Mouse (Mus musculus) hindbrain, embryonic 16.5 days (tissue): ENCODE data around the gene Otud7b. TPM values are rescaled to one million over a fixed set of nuclear protein-coding genes. Genes with fewer than 3 reads are reported as not detected.
A peak's percentile ranks its signal among the peaks of the same experiment; 100 is the strongest.

ENCODE experiments used
- ATAC-seq: fragments of 200-750 bp; cut with Nextera tagmentation; 2 replicates; pipeline ENCODE4 v1.8.0; 2017; ENCODE audit warnings: moderate TSS enrichment, moderate library complexity
- H3K27ac ChIP-seq: fragments of 300-500 bp; sonication (generic); 2 replicates; pipeline ENCODE4 v1.5.1; 2014; ENCODE audit warnings: low read depth, mild to moderate bottlenecking, control low read depth, low read length, moderate library complexity
- H3K27me3 ChIP-seq: fragments of 300-500 bp; sonication (generic); replicated peaks from 2 replicates; pipeline ENCODE4 v1.6.1; 2014; ENCODE audit warnings: low read length; ENCODE audit not compliant: control insufficient read depth, insufficient read depth
- H3K36me3 ChIP-seq: fragments of 300-500 bp; sonication (generic); 2 replicates; pipeline ENCODE4 v1.6.1; 2014; ENCODE audit warnings: mild to moderate bottlenecking, low read length, moderate library complexity, mixed read lengths; ENCODE audit not compliant: control insufficient read depth, insufficient read depth
- H3K4me1 ChIP-seq: fragments of 300-500 bp; sonication (generic); 2 replicates; pipeline ENCODE4 v1.6.1; 2014; ENCODE audit warnings: low read depth, low read length; ENCODE audit not compliant: control insufficient read depth, insufficient read depth
- H3K4me2 ChIP-seq: fragments of 300-500 bp; sonication (generic); 2 replicates; pipeline ENCODE4 v1.6.1; 2014; ENCODE audit warnings: mild to moderate bottlenecking, low read length, control low read depth, moderate library complexity
- H3K4me3 ChIP-seq: fragments of 300-500 bp; sonication (generic); 2 replicates; pipeline ENCODE4 v1.5.1; 2014; ENCODE audit warnings: mild to moderate bottlenecking, low read length, control low read depth, moderate library complexity
- H3K9ac ChIP-seq: fragments of 300-500 bp; sonication (generic); 2 replicates; pipeline ENCODE4 v1.6.1; 2014; ENCODE audit warnings: low read depth, mild to moderate bottlenecking, control low read depth, low read length, moderate library complexity
- H3K9me3 ChIP-seq: fragments of 300-500 bp; sonication (generic); 2 replicates; pipeline ENCODE4 v1.6.1; 2014; ENCODE audit warnings: mild to moderate bottlenecking, low read length, moderate library complexity; ENCODE audit not compliant: control insufficient read depth
- WGBS: fragments of 180-500 bp; shearing (Covaris S2); extraction: QIAGEN DNeasy Blood & Tissue Kit; methylation state at CpG from one replicate; pipeline ENCODE4 v1.1.7; 2014; 5-methylcytosine and 5-hydroxymethylcytosine counted together
- polyA plus RNA-seq: library from polyadenylated mRNA; unstranded; fragments of >200 nt; fragmentation: Nextera tagmentation; extraction: Ambion mirVana; gene quantifications from 2 replicates; pipeline ENCODE4 v1.2.1, GENCODE M21; 2015

Otud7b gene
- polyA plus RNA-seq, 1 experiment from 2014 or later: 8.7 TPM

DNA sequence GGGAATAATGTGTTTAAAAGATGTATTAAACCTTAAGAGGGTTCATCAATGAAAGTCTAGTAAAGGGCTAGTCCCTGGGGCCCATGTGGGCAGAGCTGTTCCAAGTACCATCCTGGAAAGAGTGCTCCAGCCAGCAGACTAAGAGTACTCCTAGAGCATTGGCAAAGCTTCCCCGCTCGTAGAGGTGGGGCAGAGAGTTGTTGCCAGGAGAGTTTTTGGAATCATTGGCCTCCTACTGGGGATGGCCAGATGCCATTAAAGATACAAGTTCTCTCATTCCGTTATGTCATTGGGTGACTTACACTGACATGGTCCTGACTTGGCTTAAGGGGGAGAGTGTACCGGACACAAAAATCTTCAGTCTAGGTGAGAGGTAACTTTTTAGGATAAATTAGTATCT lies 75.2 kb downstream of the Otud7b start:
- Histone ChIP-seq H3K27ac (no peak overlapping the region), H3K36me3 (peaks cover 27% of the 10 kb centered on the region), H3K9ac (no peak overlapping the region), H3K27me3 (no peaks in the 10 kb centered on the region), H3K4me3 (no peak overlapping the region), H3K4me2 (no peak overlapping the region), H3K9me3 (no peaks in the 10 kb centered on the region), H3K4me1 (peaks cover 18% of the 10 kb centered on the region)
- WGBS: 53% methylated on average over 4 of the region's 4 CpGs
- no peak for ATAC-seq

DNA sequence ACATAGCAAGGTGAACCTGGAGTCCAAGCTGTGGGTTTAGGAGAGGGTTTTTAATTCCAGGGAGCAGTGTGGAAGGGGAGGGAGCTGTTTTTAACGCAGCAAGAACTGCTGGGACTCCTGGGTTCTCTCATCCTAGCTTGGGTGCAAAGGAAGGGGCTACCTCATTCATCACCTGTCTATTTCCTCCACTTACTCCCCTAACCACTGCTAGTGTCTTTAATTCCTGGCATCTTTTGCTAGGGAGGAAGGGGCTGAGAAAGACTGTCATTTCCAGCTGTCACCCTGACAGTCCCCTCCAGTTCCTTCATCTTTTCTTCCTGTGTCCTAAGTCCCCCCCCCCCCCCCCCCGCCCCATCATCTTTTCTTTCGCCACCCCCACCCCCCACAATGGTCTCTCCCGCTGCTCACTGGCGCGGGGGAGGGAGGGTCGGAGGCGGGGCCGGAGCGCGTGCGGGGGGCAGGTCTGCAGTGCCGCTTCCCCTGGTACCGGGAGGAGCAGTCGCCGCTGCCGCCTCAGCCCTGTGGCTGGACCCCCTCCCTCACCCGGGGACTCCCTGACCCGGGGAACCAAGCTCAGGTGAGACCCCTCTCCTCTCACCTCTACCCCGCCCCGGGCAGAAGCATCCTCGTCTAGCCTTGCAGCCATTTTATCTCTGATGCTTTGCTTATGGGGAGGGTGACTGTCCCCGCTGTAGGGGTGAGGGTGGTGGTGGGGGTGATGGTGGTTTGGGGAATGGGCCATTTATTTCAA lies 76.6 kb downstream of the Otud7b start, which contains the start of gene Sv2a:
Gene Sv2a (plus strand): TSS at position 425 of the 751 bp plus-strand sequence.
- Histone ChIP-seq H3K36me3 (peaks cover 20% of the 10 kb centered on the region), H3K9me3 (no peaks in the 10 kb centered on the region)
- 1% methylated on average over 15 of the region's 23 CpGs for WGBS

DNA sequence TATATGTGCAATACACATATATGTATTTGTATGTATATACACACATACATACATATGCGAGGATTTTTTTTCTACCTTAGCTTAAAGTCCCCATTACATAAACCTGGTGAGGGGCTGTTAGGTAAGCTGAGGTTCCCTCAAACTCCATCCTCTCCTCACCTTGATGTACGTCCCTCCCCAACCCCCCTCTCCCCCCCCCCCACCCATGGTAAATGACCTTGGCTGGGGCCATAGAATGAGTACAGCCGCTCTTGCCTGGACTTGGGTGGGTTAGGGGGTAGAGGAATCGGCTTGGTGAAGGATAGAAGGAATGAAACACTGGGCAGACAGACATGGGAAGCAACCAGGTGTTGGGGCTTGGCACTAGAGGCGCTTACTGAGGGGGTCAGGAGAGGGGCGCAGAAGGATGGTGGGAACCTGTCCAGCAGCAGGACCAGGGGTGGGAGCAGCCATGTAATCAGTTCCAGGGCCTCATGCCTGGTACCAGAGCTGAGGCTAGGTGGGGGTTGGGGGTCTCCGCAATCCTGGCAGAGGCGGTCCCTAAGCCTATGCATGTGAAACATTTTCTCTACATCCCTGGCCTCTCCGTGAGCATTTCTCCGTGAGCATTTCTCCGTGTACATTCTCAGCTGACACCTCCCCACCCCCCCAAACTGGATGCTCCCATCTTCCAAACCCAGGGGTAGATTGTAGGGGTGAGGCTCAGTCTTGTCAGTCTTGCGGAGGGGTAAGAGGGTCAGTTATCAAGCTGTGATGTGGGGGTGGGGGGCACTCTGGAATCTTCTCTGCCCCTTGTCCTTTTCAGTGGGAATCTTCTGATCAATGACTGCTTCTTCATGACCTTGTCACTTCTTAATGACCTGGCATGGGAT lies 77.4 kb downstream of the Otud7b start:
- peak overlapping the region; percentile 58 for H3K4me2 ChIP-seq
- peak overlapping the region; percentile 64 for H3K27ac ChIP-seq
- 29% methylated on average over 12 of the region's 12 CpGs for WGBS
- ATAC-seq: peak; percentile 45
- peaks cover 14% of the 10 kb centered on the region for H3K4me1 ChIP-seq
- no peaks in the 10 kb centered on the region for H3K9me3 ChIP-seq
- peak overlapping the region; percentile 66 for H3K9ac ChIP-seq
- peaks cover 13% of the 10 kb centered on the region for H3K36me3 ChIP-seq
- H3K4me3 ChIP-seq: peak overlapping the region; percentile 49
- H3K27me3 ChIP-seq: no peaks in the 10 kb centered on the region

More for the DNA sequence above, 76.6 kb downstream of the Otud7b start, which contains the start of gene Sv2a:
- H3K27ac ChIP-seq: peak within 1 kb of the TSS; percentile 64
- H3K9ac ChIP-seq: peak within 1 kb of the TSS; percentile 66
- ATAC-seq: peak; percentile 72
- H3K27me3 ChIP-seq: no peaks in the 10 kb centered on the region
- peaks cover 14% of the 10 kb centered on the region for H3K4me1 ChIP-seq
- peak within 1 kb of the TSS; percentile 49 for H3K4me3 ChIP-seq
- H3K4me2 ChIP-seq: peak within 1 kb of the TSS; percentile 58

DNA sequence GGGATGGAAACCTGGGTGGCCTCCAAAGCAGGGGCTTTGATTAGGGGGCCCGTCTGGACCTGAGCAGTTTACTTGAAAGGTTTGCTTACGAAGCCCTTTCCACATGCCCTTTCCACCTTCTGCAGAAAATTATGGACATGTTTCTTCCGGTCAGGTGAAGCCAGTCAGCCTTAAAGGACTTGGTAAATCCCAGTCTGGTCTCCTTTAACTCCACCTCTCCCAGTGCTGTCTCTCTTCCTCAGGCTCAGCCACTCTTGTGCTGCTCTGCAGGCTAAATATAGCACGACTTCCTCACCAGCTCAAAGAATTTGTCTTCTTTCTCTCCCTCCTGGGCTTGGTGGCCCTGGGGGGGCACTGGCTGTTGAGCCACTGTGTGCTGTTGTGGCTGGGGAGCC lies 78.1 kb downstream of the Otud7b start:
- peak overlapping the region; percentile 58 for H3K4me2 ChIP-seq
- H3K9ac ChIP-seq: peak overlapping the region; percentile 66
- H3K4me3 ChIP-seq: peak overlapping the region; percentile 49
- no peaks in the 10 kb centered on the region for H3K9me3 ChIP-seq
- H3K27me3 ChIP-seq: no peaks in the 10 kb centered on the region
- WGBS: 30% methylated on average over 4 of the region's 4 CpGs
- peak overlapping the region; percentile 64 for H3K27ac ChIP-seq
- peaks cover 12% of the 10 kb centered on the region for H3K36me3 ChIP-seq
- no peak for ATAC-seq
- peaks cover 14% of the 10 kb centered on the region for H3K4me1 ChIP-seq

DNA sequence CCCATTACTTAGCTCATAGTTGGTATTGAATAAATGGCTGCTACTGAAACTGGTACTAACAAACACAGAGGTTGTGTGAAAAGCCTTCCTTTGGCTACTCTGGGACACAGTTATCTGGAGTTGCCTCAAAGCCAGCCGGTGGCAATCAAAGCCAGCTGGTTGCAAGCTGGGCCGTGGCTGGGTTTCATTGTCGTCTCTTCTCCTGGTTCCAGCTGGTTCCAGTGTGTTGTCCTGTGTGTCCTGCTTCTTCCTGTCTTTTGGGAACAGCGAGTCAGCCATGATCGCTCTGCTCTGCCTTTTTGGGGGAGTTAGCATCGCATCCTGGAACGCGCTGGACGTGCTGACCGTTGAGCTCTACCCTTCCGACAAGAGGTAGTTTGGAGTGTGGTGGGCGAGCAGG lies 88.7 kb downstream of the Otud7b start:
- Histone ChIP-seq H3K4me3 (no peak overlapping the region), H3K9ac (no peak overlapping the region), H3K27me3 (no peaks in the 10 kb centered on the region), H3K4me2 (no peak overlapping the region), H3K27ac (no peak overlapping the region), H3K4me1 (peaks cover 10% of the 10 kb centered on the region), H3K36me3 (peaks cover 36% of the 10 kb centered on the region), H3K9me3 (no peaks in the 10 kb centered on the region)
- no peak for ATAC-seq
- 70% methylated on average over 12 of the region's 12 CpGs for WGBS

DNA sequence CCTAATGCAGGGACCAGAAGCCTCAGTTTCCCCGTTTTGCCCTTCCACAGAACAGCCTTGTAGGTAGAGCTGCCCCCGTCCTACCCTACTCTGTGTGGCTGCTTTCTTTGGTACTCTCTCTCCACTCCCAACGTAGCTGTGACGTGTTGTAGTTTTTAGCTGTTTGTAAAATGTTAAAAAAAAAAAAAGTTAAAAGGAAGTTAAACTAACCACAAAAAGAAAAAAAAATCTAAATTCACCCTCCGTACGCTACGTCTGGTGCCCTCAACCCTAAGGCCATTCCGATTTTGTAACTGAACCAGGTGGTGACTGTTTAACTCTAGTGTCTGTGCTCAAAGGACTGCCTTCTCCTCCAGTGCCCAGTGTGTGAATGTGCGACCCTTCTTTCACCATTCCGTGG lies 90.6 kb downstream of the Otud7b start:
- Histone ChIP-seq H3K9me3 (no peaks in the 10 kb centered on the region), H3K36me3 (peaks cover 24% of the 10 kb centered on the region), H3K4me1 (peaks cover 11% of the 10 kb centered on the region), H3K27me3 (no peaks in the 10 kb centered on the region), H3K4me2 (no peak overlapping the region), H3K27ac (no peak overlapping the region), H3K9ac (no peak overlapping the region), H3K4me3 (no peak overlapping the region)
- 93% methylated on average over 10 of the region's 10 CpGs for WGBS
- no peak for ATAC-seq

DNA sequence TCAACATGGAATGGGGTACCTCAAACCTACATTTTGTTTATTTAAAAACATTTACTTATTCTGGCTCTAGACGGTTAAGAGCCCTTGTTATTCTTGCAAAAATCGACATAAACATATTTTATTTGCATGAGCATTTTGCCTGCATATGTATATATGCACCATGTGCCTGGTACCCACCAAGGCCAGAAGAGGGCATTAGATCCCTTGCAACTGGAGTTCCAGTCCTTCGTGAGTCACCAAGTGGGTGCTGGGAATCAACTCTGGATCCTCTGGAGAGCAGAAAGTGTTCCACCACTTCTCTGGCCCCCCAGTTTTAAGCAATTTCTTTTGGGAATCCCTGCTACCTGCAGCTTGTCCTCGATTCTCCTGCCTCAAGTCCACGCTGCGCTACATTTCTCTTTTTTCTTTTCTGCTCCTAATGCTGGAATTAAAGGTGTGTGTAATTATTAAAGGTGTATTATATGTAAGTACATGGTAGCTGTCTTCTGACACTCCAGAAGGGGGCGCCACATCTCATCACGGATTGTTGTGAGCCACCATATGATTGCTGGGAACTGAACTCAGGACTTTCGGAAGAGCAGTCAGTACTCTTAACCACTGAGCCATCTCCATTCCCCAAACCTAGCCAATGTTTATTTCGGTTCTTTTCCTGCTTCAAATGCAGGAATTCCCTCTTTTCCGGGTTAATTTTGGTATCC lies 91.4 kb downstream of the Otud7b start:
- Histone ChIP-seq H3K9me3 (no peaks in the 10 kb centered on the region), H3K4me1 (peaks cover 11% of the 10 kb centered on the region), H3K36me3 (peaks cover 20% of the 10 kb centered on the region), H3K4me2 (peak overlapping the region; percentile 95), H3K9ac (no peak overlapping the region), H3K27ac (no peak overlapping the region), H3K4me3 (no peak overlapping the region), H3K27me3 (no peaks in the 10 kb centered on the region)
- ATAC-seq: no peak
- 95% methylated on average over 11 of the region's 11 CpGs for WGBS

DNA sequence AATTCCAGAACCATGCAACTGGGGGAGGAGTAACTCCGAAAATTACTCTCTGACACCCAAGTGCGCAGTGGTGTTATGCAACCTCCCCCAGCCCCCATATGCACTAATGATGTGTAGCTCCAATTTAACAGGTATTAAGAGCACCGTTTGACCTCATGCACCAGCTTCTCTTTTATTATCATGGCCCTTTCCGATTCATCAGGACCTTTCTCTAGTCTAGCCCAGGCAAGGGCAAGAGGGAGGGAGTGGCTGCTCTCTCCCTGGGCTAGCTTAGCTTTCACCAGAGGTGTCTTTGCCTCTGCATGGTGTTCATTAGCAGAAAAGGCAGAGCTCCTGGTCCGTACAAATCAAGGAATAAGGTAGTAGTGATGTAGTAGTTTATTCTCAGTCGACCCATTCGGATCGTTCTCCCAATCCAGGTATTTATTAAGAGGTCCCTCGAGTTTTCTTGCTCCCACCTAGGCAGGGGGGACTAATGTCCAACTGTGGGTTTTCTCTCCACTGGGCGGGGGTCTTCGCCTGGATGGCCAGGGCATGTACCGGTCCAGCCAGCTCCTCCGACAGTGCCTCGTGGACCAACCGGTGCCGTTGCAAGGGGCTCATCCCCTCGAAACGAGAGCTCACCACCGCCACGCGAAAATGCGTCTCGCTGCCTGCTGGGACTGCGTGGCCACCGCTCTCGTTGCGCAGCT lies 92.3 kb downstream of the Otud7b start:
- no peaks in the 10 kb centered on the region for H3K9me3 ChIP-seq
- H3K9ac ChIP-seq: peak overlapping the region; percentile 88
- no peaks in the 10 kb centered on the region for H3K27me3 ChIP-seq
- H3K4me1 ChIP-seq: peaks cover 11% of the 10 kb centered on the region
- peak overlapping the region; percentile 96 for H3K27ac ChIP-seq
- peak overlapping the region; percentile 95 for H3K4me2 ChIP-seq
- H3K4me3 ChIP-seq: peak overlapping the region; percentile 74
- ATAC-seq: peak; percentile 15
- peaks cover 20% of the 10 kb centered on the region for H3K36me3 ChIP-seq
- 19% methylated on average over 27 of the region's 27 CpGs for WGBS
